Comparison of ENCODE assay signal across 17 mouse cellular contexts in genomic region chr3:123128091-123128490, GRCm38 (mm10).
DNase-seq lines count a peak whose midpoint lies in the region; ATAC-seq lines count a peak whose summit lies in the region.
"Had no signal": no experiment of that assay in that cellular context is flagged by ENCODE, and none has a peak within 500 bp of the region (broad histone marks: within the 10 kb centered on the region; RNA-seq: fewer than 3 reads in every experiment).

No protein-coding gene starts in this region.

- 83% methylated on average over 7 of the region's 7 CpGs for WGBS in heart, embryonic 12.5 days
- WGBS in midbrain, embryonic 11.5 days: 82% methylated on average over 7 of the region's 7 CpGs
- WGBS in midbrain, embryonic 16.5 days: 80% methylated on average over 7 of the region's 7 CpGs

- H3K9me3 ChIP-seq in heart, embryonic 12.5 days (replicated peaks): no peaks in the 10 kb centered on the region
- no peaks in the 10 kb centered on the region for H3K9me3 ChIP-seq in midbrain, embryonic 11.5 days (ENCODE audit: control insufficient read depth, low read length)
- H3K9me3 ChIP-seq in midbrain, embryonic 16.5 days (replicated peaks; ENCODE audit: control insufficient read depth, low read length, poor library complexity, severe bottlenecking): no peaks in the 10 kb centered on the region
- H3K9me3 ChIP-seq: embryonic facial prominence, embryonic 15.5 days; forebrain, embryonic 10.5 days; hindbrain, embryonic 12.5 days had no signal

- H3K27ac ChIP-seq in heart, embryonic 12.5 days (ENCODE audit: poor library complexity, severe bottlenecking): no peak overlapping the region
- H3K27ac ChIP-seq in midbrain, embryonic 11.5 days (ENCODE audit: low read depth, low read length): no peak overlapping the region
- H3K27ac ChIP-seq in midbrain, embryonic 16.5 days (ENCODE audit: low read length): no peak overlapping the region
- H3K27ac ChIP-seq: embryonic facial prominence, embryonic 15.5 days; forebrain, embryonic 10.5 days; hindbrain, embryonic 12.5 days had no signal

- peak; percentile 25 for DNase-seq in embryo, embryonic 10.5 days (ENCODE audit: low spot score)
- DNase-seq in embryo, embryonic 11 days: no peak
- DNase-seq in heart, adult 11 months: peak; percentile 73
- DNase-seq in midbrain, embryonic 11.5 days (ENCODE audit: low spot score, missing footprints): peak; percentile 72
- no peak for DNase-seq in urinary bladder, postnatal 4 days (ENCODE audit: low spot score in 2 of 2)
- DNase-seq: cerebellum, adult 11 months; cerebellum, adult 8-10 months; heart, postnatal 4 days had no signal

- H3K4me2 ChIP-seq in heart, embryonic 12.5 days: no peak overlapping the region
- H3K4me2 ChIP-seq in midbrain, embryonic 11.5 days: no peak overlapping the region
- no peak overlapping the region for H3K4me2 ChIP-seq in midbrain, embryonic 16.5 days (ENCODE audit: low read length)
- H3K4me2 ChIP-seq: embryonic facial prominence, embryonic 15.5 days; hindbrain, embryonic 12.5 days had no signal

- ATAC-seq in heart, embryonic 12.5 days (ENCODE audit: insufficient number of reproducible peaks, low FRiP score): no peak
- no peak for ATAC-seq in midbrain, embryonic 11.5 days (ENCODE audit: low FRiP score)
- no peak for ATAC-seq in midbrain, embryonic 16.5 days
- ATAC-seq: hindbrain, embryonic 16.5 days; inflammation-experienced regulatory T-cells, adult 6 months; intestine, postnatal 0 days had no signal

- no peak overlapping the region for H3K9ac ChIP-seq in heart, embryonic 12.5 days
- H3K9ac ChIP-seq in midbrain, embryonic 11.5 days (ENCODE audit: low read length): no peak overlapping the region
- H3K9ac ChIP-seq in midbrain, embryonic 16.5 days (ENCODE audit: low read depth, low read length): no peak overlapping the region
- H3K9ac ChIP-seq: embryonic facial prominence, embryonic 15.5 days; hindbrain, embryonic 12.5 days had no signal

- H3K4me1 ChIP-seq in heart, embryonic 12.5 days (replicated peaks): peaks cover 6% of the 10 kb centered on the region; the same call in 1 of the 2 replicates
- H3K4me1 ChIP-seq in midbrain, embryonic 11.5 days (ENCODE audit: control insufficient read depth, insufficient read depth, low read length): no peaks in the 10 kb centered on the region
- H3K4me1 ChIP-seq in midbrain, embryonic 16.5 days (ENCODE audit: control insufficient read depth, insufficient read depth, low read length): no peaks in the 10 kb centered on the region
- H3K4me1 ChIP-seq: embryonic facial prominence, embryonic 15.5 days; forebrain, embryonic 10.5 days; hindbrain, embryonic 12.5 days had no signal

- no peak overlapping the region for H3K4me3 ChIP-seq in heart, embryonic 12.5 days
- H3K4me3 ChIP-seq in midbrain, embryonic 11.5 days (ENCODE audit: low read depth, low read length): no peak overlapping the region
- H3K4me3 ChIP-seq in midbrain, embryonic 16.5 days (ENCODE audit: low read depth, low read length): no peak overlapping the region
- H3K4me3 ChIP-seq: embryonic facial prominence, embryonic 15.5 days; erythroblast, embryonic 14.5 days; forebrain, embryonic 10.5 days; hindbrain, embryonic 12.5 days had no signal

- H3K27me3 ChIP-seq in heart, embryonic 12.5 days (replicated peaks): no peaks in the 10 kb centered on the region
- no peaks in the 10 kb centered on the region for H3K27me3 ChIP-seq in midbrain, embryonic 11.5 days (ENCODE audit: control insufficient read depth, insufficient read depth, low read length)
- no peaks in the 10 kb centered on the region for H3K27me3 ChIP-seq in midbrain, embryonic 16.5 days (ENCODE audit: control insufficient read depth, insufficient read depth, low read depth, low read length)
- H3K27me3 ChIP-seq: embryonic facial prominence, embryonic 15.5 days; hindbrain, embryonic 12.5 days had no signal

- H3K36me3 ChIP-seq in heart, embryonic 12.5 days: no peaks in the 10 kb centered on the region
- H3K36me3 ChIP-seq in midbrain, embryonic 11.5 days (ENCODE audit: control insufficient read depth, insufficient read depth, low read length): no peaks in the 10 kb centered on the region
- H3K36me3 ChIP-seq in midbrain, embryonic 16.5 days (ENCODE audit: control insufficient read depth, insufficient read depth, low read length): no peaks in the 10 kb centered on the region
- H3K36me3 ChIP-seq: embryonic facial prominence, embryonic 15.5 days; forebrain, embryonic 10.5 days; hindbrain, embryonic 12.5 days had no signal

Comparison
In these comparisons a context has a peak if more than half of its experiments do, and no peak if none do; other contexts are left out.
1. DNase-seq: peak in embryo, embryonic 10.5 days (single experiment), heart, adult 11 months (single experiment) and midbrain, embryonic 11.5 days (single experiment); none in embryo, embryonic 11 days (single experiment) and urinary bladder, postnatal 4 days (0 of 2).